Mouse (Mus musculus) Muller cell, postnatal 12 days (primary cell): Measurements from ENCODE around the gene Mid1.

Experiments used
- DNase-seq: peaks from one replicate; pipeline ENCODE4 v3.0.0-alpha.2; 2015; ENCODE audit errors: inconsistent ontology term

Mid1 gene

GRCm38 (mm10) chrX:169685131-169685530 is at the start of gene Mid1:
Gene Mid1 (plus strand): TSS chrX:169685199.
- DNase-seq = no peak

GRCm38 (mm10) chrX:169673056-169673455 is 11.9 kb upstream of the Mid1 start:
- DNase-seq = no peak

GRCm38 (mm10) chrX:169676313-169676712 is 8.7 kb upstream of the Mid1 start:
- no peak for DNase-seq

GRCm38 (mm10) chrX:169685731-169686130 is 732 bp downstream of the Mid1 start:
- no peak for DNase-seq

GRCm38 (mm10) chrX:169691217-169691616 is 6.2 kb downstream of the Mid1 start:
- DNase-seq = no peak

GRCm38 (mm10) chrX:169691675-169692074 is 6.7 kb downstream of the Mid1 start:
- DNase-seq = no peak

GRCm38 (mm10) chrX:169692225-169692909 is 7.4 kb downstream of the Mid1 start:
- DNase-seq = no peak

GRCm38 (mm10) chrX:169704016-169704602 is 19.1 kb downstream of the Mid1 start:
- peak; percentile 76 for DNase-seq

GRCm38 (mm10) chrX:169723511-169723910 is 38.5 kb downstream of the Mid1 start:
- DNase-seq = no peak

- no peak for DNase-seq
Measured at GRCm38 (mm10) chrX:169735387-169735969, 50.5 kb downstream of the Mid1 start.

GRCm38 (mm10) chrX:169758001-169758400 is 73.0 kb downstream of the Mid1 start:
- no peak for DNase-seq

- DNase-seq = no peak
Measured at GRCm38 (mm10) chrX:169779535-169779934, 94.5 kb downstream of the Mid1 start, which contains the start of gene 4933400A11Rik. Gene 4933400A11Rik (minus strand): TSS chrX:169779635.

GRCm38 (mm10) chrX:169789702-169790101 is 104.7 kb downstream of the Mid1 start:
- no peak for DNase-seq

- DNase-seq = peak; percentile 36
Measured at GRCm38 (mm10) chrX:169792879-169793278, 107.9 kb downstream of the Mid1 start.

GRCm38 (mm10) chrX:169794421-169794820 is 109.4 kb downstream of the Mid1 start:
- no peak for DNase-seq

- DNase-seq = peak; percentile 83
Measured at GRCm38 (mm10) chrX:169794831-169795311, 109.9 kb downstream of the Mid1 start.

- DNase-seq = no peak
Measured at GRCm38 (mm10) chrX:169797148-169797547, 112.1 kb downstream of the Mid1 start.

- peak; percentile 34 for DNase-seq
Measured at GRCm38 (mm10) chrX:169798987-169799680, 114.1 kb downstream of the Mid1 start.

- DNase-seq = no peak
Measured at GRCm38 (mm10) chrX:169800238-169800637, 115.2 kb downstream of the Mid1 start.

- DNase-seq = peak; percentile 22
Measured at GRCm38 (mm10) chrX:169805791-169806190, 120.8 kb downstream of the Mid1 start.

- no peak for DNase-seq
Measured at GRCm38 (mm10) chrX:169807744-169808143, 122.7 kb downstream of the Mid1 start.

GRCm38 (mm10) chrX:169811318-169811717 is 126.3 kb downstream of the Mid1 start:
- no peak for DNase-seq
